Mouse (Mus musculus) megakaryocyte, embryonic 14.5 days (primary cell): ENCODE measurements around the gene Fam129a. TPM values are rescaled to one million over a fixed set of nuclear protein-coding genes. Genes with fewer than 3 reads are reported as not detected.

Experiments used
- H3K27me3 ChIP-seq: replicated peaks from 2 replicates; pipeline ENCODE3; 2012; ENCODE audit warnings: inconsistent platforms
- H3K36me3 ChIP-seq: replicated peaks from 2 replicates; pipeline ENCODE3; 2012; ENCODE audit warnings: low read length, inconsistent platforms, mixed read lengths
- H3K4me1 ChIP-seq: 2 replicates; pipeline ENCODE4 v1.6.1; 2012; ENCODE audit warnings: inconsistent platforms
- H3K4me3 ChIP-seq: replicated peaks from 2 replicates; pipeline ENCODE3; 2012; ENCODE audit warnings: moderate library complexity, mild to moderate bottlenecking, inconsistent platforms
- H3K9me3 ChIP-seq: 2 replicates; pipeline ENCODE4 v1.6.1; 2012; ENCODE audit warnings: inconsistent platforms
- FLI1 ChIP-seq: IDR thresholded peaks from 2 replicates; pipeline ENCODE4 v1.6.1; 2012; ENCODE audit warnings: low read length, inconsistent platforms, mixed read lengths
- GATA1 ChIP-seq: IDR thresholded peaks from 3 replicates; pipeline ENCODE4 v1.6.1; 2012; ENCODE audit warnings: mixed read lengths, low read length, inconsistent platforms, borderline replicate concordance
- polyA plus RNA-seq: library from polyadenylated mRNA; stranded (reverse); fragments of >175 nt; gene quantifications from 2 replicates; pipeline ENCODE4 v1.2.3, GENCODE M21; 2012; ENCODE audit warnings: low replicate concordance; ENCODE audit not compliant: insufficient read depth

Gene Fam129a
- polyA plus RNA-seq, 1 experiment, result 1.0 TPM

DNA sequence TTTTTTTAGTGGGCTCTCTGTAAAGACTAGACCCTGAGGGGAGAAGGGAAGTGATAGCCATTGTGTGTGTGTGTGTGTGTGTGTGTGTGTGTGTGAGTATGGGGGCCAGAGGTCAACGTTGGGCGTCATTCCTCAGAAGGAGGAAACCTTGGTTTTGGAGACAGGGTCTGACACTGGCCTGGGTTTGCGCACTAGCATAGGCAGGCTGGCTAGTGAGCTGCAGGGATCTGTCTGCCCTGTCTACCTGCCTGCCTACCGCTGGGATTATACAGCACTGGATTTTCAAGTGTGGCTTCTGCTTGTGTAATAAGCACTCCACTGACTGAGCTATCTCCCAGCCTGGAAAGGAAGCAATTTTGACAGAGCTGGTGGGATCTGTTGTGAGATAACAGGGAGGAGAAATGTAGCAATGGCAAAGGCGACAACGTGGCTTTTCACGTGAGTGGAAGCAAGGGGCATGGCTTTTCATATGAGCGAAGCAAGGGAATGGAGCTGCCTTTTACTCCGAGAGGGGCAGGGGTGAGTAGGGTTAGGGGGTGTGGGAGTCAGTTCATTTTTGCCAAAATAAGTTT lies 66.5 kb downstream of the Fam129a start:
- H3K36me3 ChIP-seq, result no peaks in the 10 kb centered on the region
- H3K27me3 ChIP-seq, result peaks cover 2% of the 10 kb centered on the region
- TF ChIP-seq FLI1 (no peak), GATA1 (no peak)

DNA sequence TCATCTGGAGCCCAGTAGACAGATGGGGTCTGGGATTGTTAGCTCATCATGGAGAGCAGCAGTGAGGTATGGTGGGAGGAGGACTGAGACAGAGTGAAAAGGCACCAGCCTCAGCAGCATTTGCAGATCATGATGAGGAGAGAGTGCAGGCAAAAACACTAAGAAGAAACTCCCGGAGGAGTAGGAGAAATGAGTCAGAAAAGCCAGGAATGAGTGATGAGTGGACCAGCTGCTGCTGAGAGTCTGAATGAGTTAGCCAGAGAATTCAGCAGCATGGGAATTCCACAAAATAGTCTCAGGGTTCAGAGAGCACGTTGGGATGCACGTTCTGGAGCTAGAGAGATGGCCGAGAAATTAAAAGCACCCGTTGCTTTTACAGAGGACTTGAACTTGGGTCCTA lies 67.4 kb downstream of the Fam129a start:
- Histone ChIP-seq H3K4me3 (no peak overlapping the region), H3K4me1 (peaks cover 4% of the 10 kb centered on the region)
- TF ChIP-seq GATA1 (no peak), FLI1 (no peak)

More for the DNA sequence above, 66.5 kb downstream of the Fam129a start:
- peaks cover 19% of the 10 kb centered on the region for H3K9me3 ChIP-seq
- no peak overlapping the region for H3K4me3 ChIP-seq
- peaks cover 4% of the 10 kb centered on the region for H3K4me1 ChIP-seq

DNA sequence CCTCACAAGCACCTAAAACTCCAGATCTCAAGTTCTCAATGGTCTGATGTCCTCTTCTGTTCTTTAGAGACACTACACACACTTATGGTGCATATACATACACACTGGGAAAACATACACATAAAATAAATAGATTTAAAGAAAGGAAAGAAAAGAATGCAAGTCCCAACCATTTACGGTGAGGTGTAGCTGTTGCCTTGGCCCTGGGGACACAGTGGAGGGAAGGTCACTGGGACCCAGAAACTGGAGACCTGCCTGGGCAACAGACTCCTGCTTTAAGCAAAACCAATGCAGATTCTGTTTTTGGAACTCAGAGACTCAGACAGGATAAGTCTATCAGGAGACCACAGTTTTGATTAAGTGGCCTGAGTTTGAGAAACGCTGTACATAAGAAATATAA lies 67.8 kb downstream of the Fam129a start:
- TF ChIP-seq FLI1, result no peak
- no peak for TF ChIP-seq GATA1
- Histone ChIP-seq H3K4me3 (no peak overlapping the region), H3K4me1 (peaks cover 4% of the 10 kb centered on the region), H3K9me3 (peaks cover 13% of the 10 kb centered on the region), H3K36me3 (no peaks in the 10 kb centered on the region), H3K27me3 (peaks cover 2% of the 10 kb centered on the region)

More for the DNA sequence above, 67.4 kb downstream of the Fam129a start:
- peaks cover 2% of the 10 kb centered on the region for H3K27me3 ChIP-seq
- peaks cover 13% of the 10 kb centered on the region for H3K9me3 ChIP-seq
- H3K36me3 ChIP-seq, result no peaks in the 10 kb centered on the region

DNA sequence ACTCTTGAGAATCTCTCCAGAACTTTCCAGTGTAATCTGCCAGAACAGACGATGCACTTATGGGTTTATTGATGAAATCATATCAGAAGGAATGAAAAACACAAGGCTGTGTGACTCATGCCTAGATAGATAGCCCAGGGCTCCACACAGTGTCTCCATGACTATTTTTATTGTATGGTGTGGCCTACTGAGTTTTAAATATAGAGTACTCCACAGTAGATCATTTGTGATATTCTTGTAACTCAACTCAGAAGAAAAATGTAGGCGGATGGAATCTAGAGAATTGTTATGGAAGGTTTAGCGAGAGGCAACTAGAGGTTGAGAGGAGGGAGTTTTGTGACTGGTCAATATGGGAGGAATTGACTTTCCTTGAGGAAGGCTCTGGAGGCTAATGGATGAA lies 75.4 kb downstream of the Fam129a start:
- no peaks in the 10 kb centered on the region for H3K36me3 ChIP-seq
- H3K9me3 ChIP-seq, result no peaks in the 10 kb centered on the region
- no peak for TF ChIP-seq GATA1
- TF ChIP-seq FLI1, result no peak
- no peak overlapping the region for H3K4me3 ChIP-seq
- H3K27me3 ChIP-seq, result peaks cover 2% of the 10 kb centered on the region
- H3K4me1 ChIP-seq, result no peaks in the 10 kb centered on the region

DNA sequence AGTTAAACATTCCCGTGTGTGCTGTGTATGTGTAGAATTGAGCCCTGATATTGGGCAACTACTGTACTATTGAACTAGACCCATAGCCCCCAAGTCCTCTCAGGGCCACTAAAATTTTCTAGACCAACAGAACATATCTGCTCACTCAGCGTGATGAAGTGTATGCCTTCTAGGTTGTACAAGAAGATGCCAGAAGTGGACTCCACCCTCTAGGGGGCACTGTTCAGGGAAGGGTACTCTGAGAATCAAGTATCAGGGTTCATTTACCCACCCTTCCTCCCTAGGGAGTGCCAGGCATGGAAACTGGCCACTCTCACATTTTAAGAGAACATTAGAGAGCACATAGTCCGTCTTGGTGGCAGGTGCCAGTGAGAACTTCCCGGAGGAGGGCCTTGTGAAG lies 77.1 kb downstream of the Fam129a start:
- Histone ChIP-seq H3K4me3 (no peak overlapping the region), H3K9me3 (no peaks in the 10 kb centered on the region), H3K36me3 (no peaks in the 10 kb centered on the region), H3K4me1 (no peaks in the 10 kb centered on the region), H3K27me3 (peaks cover 2% of the 10 kb centered on the region)
- no peak for TF ChIP-seq GATA1

DNA sequence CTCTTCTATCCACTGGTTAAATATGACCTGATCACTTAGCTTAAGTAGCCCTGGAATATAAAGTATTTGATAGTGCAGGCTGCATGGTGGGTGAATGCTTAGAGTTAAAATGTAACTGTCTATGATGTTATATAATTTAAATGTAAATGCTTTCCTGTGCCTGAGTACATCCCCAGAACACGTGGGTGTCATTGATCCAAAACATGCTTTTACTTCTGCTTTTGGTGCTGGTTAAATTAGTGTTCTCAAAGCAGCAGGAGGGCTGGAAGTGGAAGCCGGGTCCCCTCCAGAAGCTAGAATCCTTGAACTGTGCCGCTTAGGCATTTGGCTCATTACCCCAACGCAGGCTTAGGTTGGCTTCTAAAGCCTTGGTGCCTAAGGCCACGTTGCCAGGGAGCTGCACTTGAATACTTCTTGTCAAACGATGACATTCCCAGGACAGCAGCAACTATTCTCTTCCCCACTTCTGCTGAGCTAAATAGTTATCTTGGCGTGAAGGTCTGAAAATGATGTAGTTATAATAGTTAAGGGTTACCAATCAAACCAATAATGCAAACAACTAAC lies 86.1 kb downstream of the Fam129a start:
- Histone ChIP-seq H3K4me1 (peaks cover 11% of the 10 kb centered on the region), H3K9me3 (no peaks in the 10 kb centered on the region), H3K27me3 (no peaks in the 10 kb centered on the region), H3K36me3 (no peaks in the 10 kb centered on the region), H3K4me3 (no peak overlapping the region)
- TF ChIP-seq FLI1 (no peak), GATA1 (no peak)

DNA sequence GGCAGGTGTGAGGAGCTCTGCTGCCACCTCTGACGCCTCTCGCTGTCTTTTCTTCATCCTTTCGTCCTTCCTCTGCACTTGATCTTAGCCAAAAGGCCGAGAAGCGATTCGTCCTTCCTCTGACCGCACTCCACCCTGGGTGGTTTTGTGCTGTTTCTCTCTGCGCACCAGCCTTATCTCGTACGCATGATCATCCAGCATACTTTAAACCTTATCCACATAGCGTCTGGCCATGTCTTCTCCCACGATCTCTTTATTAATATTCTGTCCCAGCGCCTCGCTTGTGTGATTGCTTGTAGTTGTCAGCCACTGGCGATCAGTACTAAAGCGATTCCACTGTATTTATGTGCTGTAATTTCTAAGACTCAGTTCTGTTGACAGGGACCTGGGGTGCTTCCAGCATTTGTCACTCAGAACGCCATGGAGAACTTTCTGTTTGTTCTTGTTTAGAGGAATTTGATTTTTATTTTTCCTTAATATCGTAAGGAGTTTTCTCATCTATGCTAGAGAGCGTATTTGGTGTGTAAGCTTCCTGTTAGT lies 87.4 kb downstream of the Fam129a start:
- Histone ChIP-seq H3K4me1 (peaks cover 11% of the 10 kb centered on the region), H3K4me3 (no peak overlapping the region), H3K9me3 (no peaks in the 10 kb centered on the region), H3K27me3 (no peaks in the 10 kb centered on the region), H3K36me3 (no peaks in the 10 kb centered on the region)
- TF ChIP-seq GATA1 (no peak), FLI1 (no peak)

DNA sequence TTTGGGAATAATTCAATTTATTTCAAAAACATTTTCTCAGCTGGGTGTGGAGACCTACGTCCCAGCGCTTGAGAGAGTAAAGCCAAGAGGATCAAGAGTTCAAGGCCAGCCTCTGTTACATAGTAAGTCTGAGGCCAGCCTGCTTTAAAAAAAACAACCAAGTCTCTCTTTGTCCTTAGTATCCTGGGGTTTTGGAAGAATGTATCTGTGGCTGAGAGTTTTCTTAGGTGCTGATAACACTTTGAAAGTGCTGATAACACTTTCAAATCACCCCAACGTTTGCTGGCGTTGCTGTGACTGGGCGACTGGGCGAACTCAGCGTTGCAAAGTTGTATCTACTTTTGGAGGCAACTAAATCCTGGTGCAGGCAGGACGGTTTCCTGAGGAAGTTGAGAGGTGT lies 88.7 kb downstream of the Fam129a start:
- Histone ChIP-seq H3K4me1 (peaks cover 15% of the 10 kb centered on the region), H3K9me3 (no peaks in the 10 kb centered on the region), H3K4me3 (no peak overlapping the region), H3K27me3 (peaks cover 2% of the 10 kb centered on the region), H3K36me3 (no peaks in the 10 kb centered on the region)
- TF ChIP-seq FLI1 (no peak), GATA1 (no peak)

DNA sequence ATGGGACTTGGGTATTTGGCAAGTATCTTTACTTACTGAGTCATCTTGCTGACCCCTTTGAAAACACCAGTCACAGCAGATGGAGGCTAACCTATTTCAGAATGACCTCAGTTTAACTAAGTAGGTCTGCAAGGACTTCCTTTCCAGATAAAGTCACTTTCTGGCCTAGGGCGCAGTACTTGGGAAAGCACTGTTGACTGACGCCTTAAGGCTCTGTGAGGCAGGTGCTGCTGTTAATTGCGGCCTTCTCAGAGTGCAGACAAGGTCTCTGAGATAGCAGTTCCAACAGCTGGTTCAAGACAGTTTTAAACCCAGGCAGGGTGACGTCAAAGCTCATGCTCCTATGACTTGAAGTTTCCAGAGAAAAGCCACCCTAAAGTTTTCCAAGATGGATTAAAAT lies 89.3 kb downstream of the Fam129a start:
- H3K4me3 ChIP-seq, result no peak overlapping the region
- no peaks in the 10 kb centered on the region for H3K9me3 ChIP-seq
- peaks cover 2% of the 10 kb centered on the region for H3K27me3 ChIP-seq
- H3K36me3 ChIP-seq, result no peaks in the 10 kb centered on the region
- no peak for TF ChIP-seq GATA1
- TF ChIP-seq FLI1, result no peak
- peaks cover 15% of the 10 kb centered on the region for H3K4me1 ChIP-seq

DNA sequence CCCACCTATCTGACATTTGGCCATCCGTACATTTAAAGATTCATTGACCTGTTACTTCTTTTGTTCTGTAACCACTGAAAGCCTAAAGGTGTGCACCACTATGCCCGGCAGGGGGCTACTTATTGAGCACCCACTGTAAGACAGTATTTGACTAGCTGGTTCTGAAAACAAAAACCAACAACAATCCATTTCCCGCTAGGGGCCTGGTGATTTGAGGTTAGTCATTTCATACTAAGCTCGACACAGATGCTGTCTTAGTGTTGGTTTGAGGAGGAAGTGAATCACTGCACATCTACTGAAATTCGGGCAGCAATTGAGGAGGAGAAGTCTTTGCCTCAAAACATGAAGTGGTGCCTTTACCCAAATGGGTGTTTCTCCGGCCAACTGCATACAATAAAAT lies 89.9 kb downstream of the Fam129a start:
- Histone ChIP-seq H3K4me3 (no peak overlapping the region), H3K36me3 (no peaks in the 10 kb centered on the region), H3K27me3 (peaks cover 2% of the 10 kb centered on the region), H3K4me1 (peaks cover 15% of the 10 kb centered on the region), H3K9me3 (no peaks in the 10 kb centered on the region)
- TF ChIP-seq FLI1 (no peak), GATA1 (no peak)
